In the genomic region with DNA sequence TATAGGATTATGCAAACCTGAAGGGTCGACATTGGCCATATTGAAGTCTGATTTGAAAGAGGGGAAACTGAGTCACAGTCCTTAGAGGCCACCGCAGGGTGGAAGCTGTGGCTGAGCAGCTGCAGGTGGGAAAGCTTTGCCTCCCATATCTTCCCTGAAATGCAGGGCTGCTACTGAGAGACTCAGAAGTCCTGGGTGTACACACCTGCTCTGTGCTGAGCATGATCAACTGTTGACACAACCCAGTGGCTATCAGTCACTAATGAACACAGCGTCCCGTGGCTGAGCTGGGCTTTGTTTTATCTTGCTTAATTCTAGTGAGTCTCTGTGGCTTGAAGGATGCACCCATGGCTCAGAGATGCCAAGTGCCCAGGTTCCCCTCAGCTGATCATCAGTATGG, we compare ENCODE assay signal across 25 mouse cellular contexts. TPM values are rescaled to one million over a fixed set of nuclear protein-coding genes. Genes with fewer than 3 reads are reported as not detected.
"Had no signal": no experiment of that assay in that cellular context is flagged by ENCODE, and none has a peak within 500 bp of the region (broad histone marks: within the 10 kb centered on the region; RNA-seq: fewer than 3 reads in every experiment).

No protein-coding gene starts in this region.

- H3K9me3 ChIP-seq: heart, embryonic 13.5 days; heart, embryonic 15.5 days; hindbrain, embryonic 10.5 days; hindbrain, embryonic 12.5 days; intestine, embryonic 15.5 days; kidney, embryonic 15.5 days; limb, embryonic 13.5 days; limb, embryonic 15.5 days had no signal

- H3K4me3 ChIP-seq: heart, adult 2 months; heart, embryonic 13.5 days; heart, embryonic 15.5 days; hindbrain, embryonic 10.5 days; hindbrain, embryonic 12.5 days; intestine, embryonic 15.5 days; kidney, embryonic 15.5 days; limb, embryonic 13.5 days; limb, embryonic 15.5 days had no signal

- H3K9ac ChIP-seq: forebrain, postnatal 0 days; heart, embryonic 13.5 days; heart, embryonic 15.5 days; hindbrain, embryonic 12.5 days; hindbrain, embryonic 14.5 days; intestine, embryonic 15.5 days; kidney, embryonic 15.5 days; limb, embryonic 13.5 days; limb, embryonic 15.5 days had no signal

- H3K4me1 ChIP-seq: heart, embryonic 13.5 days; heart, embryonic 15.5 days; hindbrain, embryonic 12.5 days; intestine, embryonic 15.5 days; kidney, embryonic 15.5 days; limb, embryonic 13.5 days; limb, embryonic 15.5 days had no signal

- H3K27me3 ChIP-seq: hindbrain, embryonic 12.5 days; intestine, embryonic 15.5 days; kidney, embryonic 15.5 days; limb, embryonic 13.5 days; limb, embryonic 15.5 days had no signal

- DNase-seq: forebrain, postnatal 0 days; heart, postnatal 4 days; kidney, adult 2 months; kidney, adult 9 months; kidney, postnatal 14 days; kidney, postnatal 36 days; layer of hippocampus, adult 9-11 months; layer of hippocampus, postnatal 36 days had no signal

- ATAC-seq: forebrain, postnatal 0 days; inflammation-experienced regulatory T-cells, adult 6 months; intestine, embryonic 15.5 days; intestine, postnatal 0 days had no signal

- H3K27ac ChIP-seq: heart, adult 2 months; heart, embryonic 13.5 days; heart, embryonic 15.5 days; hindbrain, embryonic 10.5 days; hindbrain, embryonic 12.5 days; hindbrain, embryonic 14.5 days; intestine, embryonic 15.5 days; kidney, embryonic 15.5 days; kidney, postnatal 0 days; limb, embryonic 13.5 days; limb, embryonic 15.5 days had no signal

- H3K36me3 ChIP-seq: heart, embryonic 13.5 days; heart, embryonic 15.5 days; hindbrain, embryonic 10.5 days; hindbrain, embryonic 12.5 days; intestine, embryonic 15.5 days; kidney, embryonic 15.5 days; limb, embryonic 13.5 days; limb, embryonic 15.5 days had no signal

- H3K4me2 ChIP-seq: heart, embryonic 11.5 days; heart, embryonic 13.5 days; heart, embryonic 15.5 days; hindbrain, embryonic 12.5 days; hindbrain, embryonic 14.5 days; intestine, embryonic 15.5 days; kidney, embryonic 15.5 days; limb, embryonic 13.5 days; limb, embryonic 15.5 days had no signal

RNA-seq across cellular contexts. Expression of a gene that starts 53.0 kb away (rescaled TPM):
- total RNA-seq: gastrocnemius, adult 18-20 months; granulocyte monocyte progenitor cell, adult 5-6 weeks had no signal
- polyA plus RNA-seq: inflammation-experienced regulatory T-cells, adult 6 months; limb, embryonic 11.5 days had no signal
